Mouse (Mus musculus) stomach, postnatal 0 days (tissue): ENCODE measurements around the gene Mrps35.

Experiments
- CTCF ChIP-seq: IDR thresholded peaks from 2 replicates; pipeline ENCODE4 v1.5.1; 2016; ENCODE audit warnings: antibody characterized with exemption, low read depth, mild to moderate bottlenecking, moderate library complexity
- EP300 ChIP-seq: optimal IDR thresholded peaks from 2 replicates; pipeline ENCODE3; 2016; ENCODE audit warnings: antibody characterized with exemption

DNA sequence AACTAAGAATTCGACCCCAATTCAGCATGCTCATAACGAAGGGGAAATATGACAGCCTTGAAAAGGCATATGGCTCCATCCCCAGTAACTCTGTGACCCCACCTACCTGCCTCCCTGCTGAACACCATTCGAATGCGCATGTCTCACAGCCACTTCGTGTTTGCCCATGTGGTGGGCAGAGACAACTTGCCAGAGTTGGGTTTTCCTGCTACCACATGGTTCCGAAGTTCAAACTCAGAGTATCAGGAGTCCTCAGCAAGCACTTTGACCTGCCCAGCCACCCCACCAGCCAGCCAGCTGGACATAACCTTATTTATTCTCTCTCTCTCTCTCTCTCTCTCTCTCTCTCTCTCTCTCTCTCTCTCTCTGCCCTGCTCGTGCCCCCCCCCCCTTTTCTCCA lies 45.2 kb downstream of the Mrps35 start:
- TF ChIP-seq CTCF (no peak), EP300 (no peak)
